Mouse (Mus musculus): ENCODE measurements around the gene Gm4952. TPM values are rescaled to one million over a fixed set of nuclear protein-coding genes. Genes with fewer than 3 reads are reported as not detected.

Gene Gm4952
- polyA plus RNA-seq, 1 experiment, result not detected

- Histone ChIP-seq H3K4me3 (ENCODE audit: insufficient read depth, low read length) (peak overlapping the region; percentile 72), H3K27ac (ENCODE audit: insufficient read depth, low read depth, low read length) (no peak overlapping the region), H3K4me1 (ENCODE audit: control insufficient read depth, insufficient read depth, low read length) (peaks cover 11% of the 10 kb centered on the region)
- TF ChIP-seq POLR2A (IDR thresholded peaks at IDR 0.05; ENCODE audit: borderline replicate concordance, low read depth, low read length) (no peak), CTCF (IDR thresholded peaks at IDR 0.05; ENCODE audit: low read depth, low read length) (no peak)
These were observed 3.3 kb upstream of the Gm4952 start for GRCm38 (mm10) chr19:12596290-12597072.

GRCm38 (mm10) chr19:12597073-12597405 lies 2.7 kb upstream of the Gm4952 start:
- TF ChIP-seq POLR2A (IDR thresholded peaks at IDR 0.05; ENCODE audit: borderline replicate concordance, low read depth, low read length) (no peak), CTCF (IDR thresholded peaks at IDR 0.05; ENCODE audit: low read depth, low read length) (no peak)
- Histone ChIP-seq H3K27ac (ENCODE audit: insufficient read depth, low read depth, low read length) (no peak overlapping the region), H3K4me3 (ENCODE audit: insufficient read depth, low read length) (no peak overlapping the region), H3K4me1 (ENCODE audit: control insufficient read depth, insufficient read depth, low read length) (peaks cover 7% of the 10 kb centered on the region)

- Histone ChIP-seq H3K4me3 (ENCODE audit: insufficient read depth, low read length) (no peak overlapping the region), H3K27ac (ENCODE audit: insufficient read depth, low read depth, low read length) (no peak overlapping the region), H3K4me1 (ENCODE audit: control insufficient read depth, insufficient read depth, low read length) (peaks cover 7% of the 10 kb centered on the region)
- no peak for TF ChIP-seq CTCF (IDR thresholded peaks at IDR 0.05; ENCODE audit: low read depth, low read length)
- no peak for TF ChIP-seq POLR2A (IDR thresholded peaks at IDR 0.05; ENCODE audit: borderline replicate concordance, low read depth, low read length)
These were observed 1.1 kb upstream of the Gm4952 start for GRCm38 (mm10) chr19:12598674-12599073.

- TF ChIP-seq POLR2A (IDR thresholded peaks at IDR 0.05; ENCODE audit: borderline replicate concordance, low read depth, low read length), result no peak
- TF ChIP-seq CTCF (IDR thresholded peaks at IDR 0.05; ENCODE audit: low read depth, low read length), result no peak
- Histone ChIP-seq H3K4me1 (ENCODE audit: control insufficient read depth, insufficient read depth, low read length) (peaks cover 7% of the 10 kb centered on the region), H3K27ac (ENCODE audit: insufficient read depth, low read depth, low read length) (no peak overlapping the region), H3K4me3 (ENCODE audit: insufficient read depth, low read length) (no peak overlapping the region)
These were observed 1.1 kb downstream of the Gm4952 start for GRCm38 (mm10) chr19:12600684-12601480.

- Histone ChIP-seq H3K4me3 (ENCODE audit: insufficient read depth, low read length) (no peak overlapping the region), H3K4me1 (ENCODE audit: control insufficient read depth, insufficient read depth, low read length) (no peaks in the 10 kb centered on the region), H3K27ac (ENCODE audit: insufficient read depth, low read depth, low read length) (no peak overlapping the region)
- TF ChIP-seq CTCF (IDR thresholded peaks at IDR 0.05; ENCODE audit: low read depth, low read length) (no peak), POLR2A (IDR thresholded peaks at IDR 0.05; ENCODE audit: borderline replicate concordance, low read depth, low read length) (no peak)
These were observed 8.6 kb downstream of the Gm4952 start for GRCm38 (mm10) chr19:12608336-12608735.

- Histone ChIP-seq H3K4me3 (ENCODE audit: insufficient read depth, low read length) (no peak overlapping the region), H3K4me1 (ENCODE audit: control insufficient read depth, insufficient read depth, low read length) (no peaks in the 10 kb centered on the region), H3K27ac (ENCODE audit: insufficient read depth, low read depth, low read length) (no peak overlapping the region)
- TF ChIP-seq CTCF (IDR thresholded peaks at IDR 0.05; ENCODE audit: low read depth, low read length) (no peak), POLR2A (IDR thresholded peaks at IDR 0.05; ENCODE audit: borderline replicate concordance, low read depth, low read length) (no peak)
These were observed 13.9 kb downstream of the Gm4952 start for GRCm38 (mm10) chr19:12613646-12614045.

- Histone ChIP-seq H3K4me3 (ENCODE audit: insufficient read depth, low read length) (no peak within 1 kb of the TSS), H3K27ac (ENCODE audit: insufficient read depth, low read depth, low read length) (no peak within 1 kb of the TSS), H3K4me1 (ENCODE audit: control insufficient read depth, insufficient read depth, low read length) (peaks cover 8% of the 10 kb centered on the region)
- TF ChIP-seq CTCF (IDR thresholded peaks at IDR 0.05; ENCODE audit: low read depth, low read length) (no peak), POLR2A (IDR thresholded peaks at IDR 0.05; ENCODE audit: borderline replicate concordance, low read depth, low read length) (no peak)
These were observed 33.4 kb downstream of the Gm4952 start, which contains the start of gene Glyat for GRCm38 (mm10) chr19:12633176-12633575. Gene Glyat (plus strand): TSS chr19:12633308.

- Histone ChIP-seq H3K4me1 (ENCODE audit: control insufficient read depth, insufficient read depth, low read length) (peaks cover 8% of the 10 kb centered on the region), H3K4me3 (ENCODE audit: insufficient read depth, low read length) (no peak overlapping the region), H3K27ac (ENCODE audit: insufficient read depth, low read depth, low read length) (no peak overlapping the region)
- TF ChIP-seq CTCF (IDR thresholded peaks at IDR 0.05; ENCODE audit: low read depth, low read length) (no peak), POLR2A (IDR thresholded peaks at IDR 0.05; ENCODE audit: borderline replicate concordance, low read depth, low read length) (no peak)
These were observed 34.5 kb downstream of the Gm4952 start for GRCm38 (mm10) chr19:12634259-12634658.

GRCm38 (mm10) chr19:12634963-12635362 lies 35.2 kb downstream of the Gm4952 start:
- Histone ChIP-seq H3K4me1 (ENCODE audit: control insufficient read depth, insufficient read depth, low read length) (peaks cover 8% of the 10 kb centered on the region), H3K4me3 (ENCODE audit: insufficient read depth, low read length) (no peak overlapping the region), H3K27ac (ENCODE audit: insufficient read depth, low read depth, low read length) (no peak overlapping the region)
- TF ChIP-seq CTCF (IDR thresholded peaks at IDR 0.05; ENCODE audit: low read depth, low read length) (no peak), POLR2A (IDR thresholded peaks at IDR 0.05; ENCODE audit: borderline replicate concordance, low read depth, low read length) (no peak)

GRCm38 (mm10) chr19:12636863-12637262 lies 37.1 kb downstream of the Gm4952 start:
- Histone ChIP-seq H3K4me1 (ENCODE audit: control insufficient read depth, insufficient read depth, low read length) (peaks cover 8% of the 10 kb centered on the region), H3K4me3 (ENCODE audit: insufficient read depth, low read length) (no peak overlapping the region), H3K27ac (ENCODE audit: insufficient read depth, low read depth, low read length) (no peak overlapping the region)
- TF ChIP-seq CTCF (IDR thresholded peaks at IDR 0.05; ENCODE audit: low read depth, low read length) (no peak), POLR2A (IDR thresholded peaks at IDR 0.05; ENCODE audit: borderline replicate concordance, low read depth, low read length) (no peak)
